Mouse (Mus musculus) erythroblast, embryonic 14.5 days (primary cell): ENCODE data around the gene Rdh12. TPM values are rescaled to one million over a fixed set of nuclear protein-coding genes. Genes with fewer than 3 reads are reported as not detected.

ENCODE experiments used
- H3K27me3 ChIP-seq: 2 replicates; pipeline ENCODE4 v1.6.1; 2012; ENCODE audit warnings: inconsistent platforms; ENCODE audit not compliant: control insufficient read depth
- H3K36me3 ChIP-seq: 2 replicates; pipeline ENCODE4 v1.6.1; 2012; ENCODE audit warnings: mild to moderate bottlenecking, inconsistent platforms; ENCODE audit not compliant: control insufficient read depth
- H3K4me1 ChIP-seq: 2 replicates; pipeline ENCODE4 v1.6.1; 2012; ENCODE audit warnings: inconsistent platforms; ENCODE audit not compliant: control insufficient read depth
- H3K4me3 ChIP-seq: replicated peaks from 2 replicates; pipeline ENCODE3; 2012; ENCODE audit warnings: moderate library complexity, mild to moderate bottlenecking, inconsistent platforms
- H3K9me3 ChIP-seq: 2 replicates; pipeline ENCODE4 v1.6.1; 2012; ENCODE audit warnings: low read length, inconsistent platforms, mixed read lengths; ENCODE audit not compliant: control insufficient read depth
- GATA1 ChIP-seq: IDR thresholded peaks from 2 replicates; pipeline ENCODE4 v1.6.1; 2012; ENCODE audit warnings: low read length, inconsistent platforms, mixed read lengths
- TAL1 ChIP-seq: IDR thresholded peaks from 3 replicates; pipeline ENCODE4 v1.6.1; 2012; ENCODE audit warnings: low read length, inconsistent platforms, mixed read lengths
- polyA plus RNA-seq: library from polyadenylated mRNA; stranded (reverse); fragments of >175 nt; gene quantifications from 2 replicates; pipeline ENCODE4 v1.2.3, GENCODE M21; 2012

The Rdh12 gene
- polyA plus RNA-seq, 1 experiment: 0.04 TPM

DNA sequence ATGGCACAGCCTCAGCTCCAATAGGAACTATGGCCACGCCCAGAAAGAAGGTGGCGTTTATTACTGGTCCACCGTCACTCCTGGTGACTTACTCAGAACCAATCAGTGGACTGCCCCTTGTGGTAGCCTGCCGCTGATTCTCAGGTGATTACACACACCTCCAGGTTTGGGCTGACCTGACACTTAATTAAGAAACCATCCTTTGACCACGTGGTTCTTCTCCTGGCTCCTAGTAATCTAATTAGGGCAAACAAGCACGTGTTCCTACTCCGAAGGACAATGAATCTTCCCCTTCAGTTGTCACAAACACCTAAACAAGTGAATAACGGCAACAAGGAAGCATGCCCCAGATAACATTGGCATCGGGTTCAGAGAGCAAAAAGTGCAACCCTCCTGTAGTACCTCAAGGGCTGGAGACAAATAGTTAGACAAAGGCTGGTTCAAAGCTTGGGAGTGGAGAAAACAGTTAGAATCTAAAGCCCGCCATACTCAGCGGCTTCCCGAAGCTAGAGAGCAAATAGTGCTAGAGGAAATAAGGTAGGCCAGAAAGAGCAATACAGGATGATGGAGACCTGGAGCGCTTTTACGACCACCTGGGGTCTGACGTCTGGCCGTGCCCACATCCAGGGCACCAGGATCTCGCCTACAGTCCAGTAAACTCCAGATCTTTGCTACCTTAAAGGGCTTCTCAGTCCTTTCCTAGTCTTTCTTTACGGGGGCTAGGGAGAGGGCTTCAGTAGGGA, 17.6 kb upstream of the Rdh12 start:
- no peak; the same call in 1 of the 2 replicates for TF ChIP-seq GATA1
- no peak for TF ChIP-seq TAL1
- peaks cover 35% of the 10 kb centered on the region for H3K36me3 ChIP-seq
- H3K27me3 ChIP-seq: no peaks in the 10 kb centered on the region
- H3K4me1 ChIP-seq: peaks cover 31% of the 10 kb centered on the region
- H3K9me3 ChIP-seq: no peaks in the 10 kb centered on the region
- H3K4me3 ChIP-seq: peak overlapping the region; percentile 84

DNA sequence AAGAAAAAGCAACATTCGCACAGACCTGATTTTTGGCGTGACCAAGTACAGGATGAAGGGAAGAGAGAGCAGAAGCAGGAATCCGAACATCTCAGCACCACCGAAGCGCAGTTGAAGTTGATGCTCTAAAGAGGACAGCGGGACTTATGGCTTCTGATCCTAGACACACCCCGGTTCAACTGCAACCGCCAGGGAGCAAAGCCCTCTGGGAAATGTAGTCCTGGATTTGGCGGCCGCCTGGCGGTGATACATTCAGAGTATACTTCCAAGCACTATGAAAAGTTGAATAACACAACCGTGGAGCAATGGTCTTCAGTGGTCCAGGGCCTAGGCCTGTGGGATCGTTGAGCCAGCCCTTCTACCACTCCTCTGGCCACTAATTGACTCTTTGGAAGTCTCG, 17.0 kb upstream of the Rdh12 start:
- Histone ChIP-seq H3K9me3 (no peaks in the 10 kb centered on the region), H3K36me3 (peaks cover 29% of the 10 kb centered on the region), H3K4me1 (peaks cover 29% of the 10 kb centered on the region), H3K4me3 (peak overlapping the region; percentile 84), H3K27me3 (no peaks in the 10 kb centered on the region)
- TF ChIP-seq TAL1 (no peak), GATA1 (no peak)

DNA sequence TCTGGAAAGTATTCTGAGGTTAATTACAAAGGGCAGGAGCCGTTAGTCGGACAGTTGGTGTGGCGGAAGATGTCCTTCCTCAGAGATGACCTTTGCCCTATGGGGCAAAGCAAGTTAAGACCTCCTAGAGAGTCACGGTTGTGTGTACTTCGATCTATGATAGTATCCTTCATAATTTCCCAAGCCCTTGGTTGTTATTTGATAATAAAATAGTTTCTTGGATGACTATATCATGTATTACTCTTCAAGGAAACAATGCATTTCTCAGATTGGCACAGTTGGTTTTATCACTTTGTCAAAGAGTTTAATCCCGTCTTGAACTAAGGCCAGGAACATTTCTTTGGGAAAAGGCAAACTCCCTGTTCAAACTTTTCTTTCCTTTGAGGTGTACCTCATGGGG, 16.5 kb upstream of the Rdh12 start, which contains the start of gene Rdh11:
Gene Rdh11 (minus strand): TSS at position 101 of the 400 bp plus-strand sequence.
- H3K4me3 ChIP-seq: peak within 1 kb of the TSS; percentile 84
- H3K4me1 ChIP-seq: peaks cover 31% of the 10 kb centered on the region
- TF ChIP-seq TAL1 (no peak), GATA1 (no peak)
- H3K9me3 ChIP-seq: no peaks in the 10 kb centered on the region
- H3K36me3 ChIP-seq: peaks cover 24% of the 10 kb centered on the region
- no peaks in the 10 kb centered on the region for H3K27me3 ChIP-seq

DNA sequence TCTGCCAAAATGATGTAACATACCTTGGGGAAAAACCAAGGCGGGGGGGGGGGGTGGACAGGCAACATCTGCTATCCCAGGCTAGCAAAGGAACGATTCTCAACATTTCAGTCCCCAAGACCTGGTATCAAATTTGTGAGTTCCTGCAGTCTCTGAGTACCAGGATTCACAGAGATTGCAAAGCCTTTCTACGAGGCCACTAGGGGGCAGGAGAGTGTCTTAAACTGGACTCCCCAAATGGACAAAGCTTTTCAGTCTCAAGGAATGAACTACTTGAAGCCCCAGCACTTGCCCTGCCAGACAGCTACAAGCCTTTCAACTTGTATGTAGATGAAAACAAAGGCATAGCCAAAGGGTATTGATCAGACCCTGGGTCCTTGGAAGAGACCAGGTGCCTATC, 15.3 kb upstream of the Rdh12 start:
- H3K27me3 ChIP-seq: no peaks in the 10 kb centered on the region
- TF ChIP-seq TAL1: no peak
- TF ChIP-seq GATA1: no peak
- H3K4me1 ChIP-seq: peaks cover 29% of the 10 kb centered on the region
- peaks cover 12% of the 10 kb centered on the region for H3K36me3 ChIP-seq
- H3K4me3 ChIP-seq: no peak overlapping the region
- H3K9me3 ChIP-seq: no peaks in the 10 kb centered on the region

DNA sequence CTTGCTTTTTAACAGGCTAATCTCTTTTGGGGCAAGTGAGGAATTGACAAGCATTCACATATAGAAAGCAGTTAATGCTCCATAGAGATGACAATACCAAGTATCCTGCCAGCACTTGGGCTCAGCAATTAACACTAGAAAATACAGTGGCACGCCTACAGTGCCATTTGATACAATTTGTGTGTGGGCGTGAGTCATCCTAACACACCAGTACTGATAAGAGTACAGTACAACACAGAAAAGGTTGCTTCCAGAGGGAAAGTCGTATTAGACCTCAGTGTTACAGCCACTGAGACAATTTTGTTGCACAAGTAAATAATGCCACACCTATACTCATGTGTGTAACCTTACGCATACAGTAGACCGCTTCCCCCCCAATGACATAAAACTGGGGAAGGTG, 11.6 kb upstream of the Rdh12 start:
- H3K27me3 ChIP-seq: no peaks in the 10 kb centered on the region
- H3K4me3 ChIP-seq: no peak overlapping the region
- no peaks in the 10 kb centered on the region for H3K36me3 ChIP-seq
- no peaks in the 10 kb centered on the region for H3K9me3 ChIP-seq
- peaks cover 3% of the 10 kb centered on the region for H3K4me1 ChIP-seq
- no peak for TF ChIP-seq TAL1
- TF ChIP-seq GATA1: no peak

DNA sequence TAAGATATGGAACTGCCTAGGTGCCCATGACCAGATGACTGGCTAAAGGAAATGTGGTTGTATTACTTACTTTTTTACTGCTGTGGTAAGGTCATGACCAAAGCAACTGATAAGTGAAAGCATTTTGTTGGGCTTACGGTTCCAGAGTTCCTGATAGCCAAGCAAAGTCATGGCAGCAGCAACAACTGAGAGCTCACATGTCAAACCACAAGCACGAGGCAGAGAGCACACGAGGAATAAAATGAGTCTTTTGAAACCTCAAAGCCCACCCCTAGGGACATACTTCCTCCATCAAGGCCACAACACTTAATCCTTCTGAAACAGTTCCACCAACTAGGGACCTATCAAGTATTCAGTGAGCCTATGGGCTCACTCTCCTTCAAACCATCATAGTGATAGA, 6.8 kb upstream of the Rdh12 start:
- peaks cover 3% of the 10 kb centered on the region; the same call in 1 of the 2 replicates for H3K27me3 ChIP-seq
- no peak for TF ChIP-seq GATA1
- no peak for TF ChIP-seq TAL1
- no peaks in the 10 kb centered on the region for H3K9me3 ChIP-seq
- no peak overlapping the region for H3K4me3 ChIP-seq
- H3K36me3 ChIP-seq: no peaks in the 10 kb centered on the region
- H3K4me1 ChIP-seq: peaks cover 2% of the 10 kb centered on the region

DNA sequence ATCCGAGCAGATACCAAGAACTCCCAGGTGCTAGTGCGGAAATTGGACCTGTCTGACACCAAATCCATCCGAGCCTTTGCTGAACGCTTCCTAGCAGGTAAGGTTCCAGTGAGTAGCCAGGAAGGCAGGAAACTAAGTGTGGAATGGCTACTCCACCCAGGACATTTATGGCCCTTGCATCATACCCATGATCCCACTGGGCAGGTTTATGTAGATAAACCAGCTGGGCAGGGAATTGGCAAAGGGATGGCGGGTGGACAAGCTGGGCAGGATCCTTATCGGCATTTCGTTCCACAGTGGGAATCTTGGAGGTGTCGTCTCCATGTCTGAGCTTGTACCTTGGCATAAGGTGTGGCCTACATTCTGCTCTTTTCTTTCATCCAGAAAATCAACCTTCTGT, 2.7 kb downstream of the Rdh12 start:
- H3K36me3 ChIP-seq: no peaks in the 10 kb centered on the region
- TF ChIP-seq GATA1: no peak
- TF ChIP-seq TAL1: no peak
- H3K4me1 ChIP-seq: peaks cover 6% of the 10 kb centered on the region
- no peaks in the 10 kb centered on the region; the same call in 1 of the 2 replicates for H3K27me3 ChIP-seq
- no peaks in the 10 kb centered on the region for H3K9me3 ChIP-seq
- no peak overlapping the region for H3K4me3 ChIP-seq

DNA sequence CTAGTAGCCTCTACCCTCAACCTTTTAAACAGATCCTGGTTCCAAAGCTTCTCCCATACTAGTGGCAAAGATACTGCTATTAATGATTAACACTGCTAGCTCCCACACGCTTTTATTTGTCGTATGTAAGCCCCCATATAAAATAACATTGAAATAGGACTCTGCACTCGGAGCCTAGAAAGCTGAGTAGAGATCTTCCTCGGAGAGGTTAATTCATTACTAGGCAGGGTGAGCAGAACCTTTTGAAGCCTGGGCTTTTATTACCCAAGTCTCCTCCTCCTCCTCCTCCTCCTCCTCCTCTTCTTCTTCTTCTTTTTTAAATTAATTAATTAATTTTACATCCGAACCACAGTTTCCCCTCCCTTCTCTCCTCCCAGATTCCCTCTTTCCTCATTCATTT, 8.8 kb downstream of the Rdh12 start:
- H3K9me3 ChIP-seq: no peaks in the 10 kb centered on the region
- TF ChIP-seq TAL1: no peak
- TF ChIP-seq GATA1: no peak
- H3K27me3 ChIP-seq: no peaks in the 10 kb centered on the region; the same call in 1 of the 2 replicates
- H3K4me3 ChIP-seq: no peak overlapping the region
- no peaks in the 10 kb centered on the region for H3K4me1 ChIP-seq
- no peaks in the 10 kb centered on the region for H3K36me3 ChIP-seq

DNA sequence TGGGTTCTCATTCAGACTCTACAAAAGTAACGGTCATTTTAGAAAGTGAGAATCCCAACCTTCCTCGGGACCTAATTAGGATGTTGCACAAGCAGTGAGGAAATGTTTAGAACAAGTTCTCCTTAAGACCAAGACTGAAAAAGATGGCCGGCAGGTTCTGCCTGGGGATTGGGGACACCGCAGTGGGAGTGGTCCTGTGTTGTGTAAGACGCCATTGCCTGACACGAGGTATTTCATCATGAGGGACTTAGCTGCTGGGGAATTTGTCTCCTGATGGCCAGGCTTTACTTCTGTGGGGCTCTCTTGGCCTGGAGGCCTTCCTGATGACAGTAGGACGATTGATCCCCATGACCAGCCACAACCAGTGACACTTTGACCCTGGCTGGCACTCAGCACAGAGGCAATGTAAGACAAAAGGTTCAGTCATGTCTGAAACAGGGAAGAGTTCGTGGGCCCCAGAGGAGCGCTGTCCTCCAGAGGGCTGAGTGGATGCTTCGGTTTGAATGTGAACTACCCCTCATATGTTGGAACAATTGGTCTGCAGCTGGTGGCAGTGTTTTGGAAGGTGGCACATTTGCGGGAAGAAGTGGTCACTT, 26.9 kb downstream of the Rdh12 start:
- Histone ChIP-seq H3K27me3 (no peaks in the 10 kb centered on the region), H3K36me3 (peaks cover 71% of the 10 kb centered on the region), H3K9me3 (no peaks in the 10 kb centered on the region), H3K4me3 (no peak overlapping the region), H3K4me1 (no peaks in the 10 kb centered on the region)
- TF ChIP-seq GATA1 (no peak), TAL1 (no peak)
